Mouse (Mus musculus): Measurements from ENCODE around the gene Sf3b5. TPM values are rescaled to one million over a fixed set of nuclear protein-coding genes. Genes with fewer than 3 reads are reported as not detected.

Gene Sf3b5
- total and polyA plus RNA-seq, 2 experiments from 2014 or later, result 23.2 to 30.1 TPM

- ATAC-seq (ENCODE audit: insufficient read depth, low read depth) (no peak), DNase-seq (ENCODE audit: low spot score) (no peak)
- H3K4me2 ChIP-seq (ENCODE audit: low read depth, low read length), result no peak overlapping the region
- no peaks in the 10 kb centered on the region for H3K9me3 ChIP-seq (replicated peaks; ENCODE audit: control insufficient read depth, low read length)
- no peak overlapping the region for H3K9ac ChIP-seq (replicated peaks; ENCODE audit: low read depth, low read length)
- TF ChIP-seq EP300 (IDR thresholded peaks at IDR 0.05; ENCODE audit: low read depth) (no peak), CTCF (IDR thresholded peaks at IDR 0.05; ENCODE audit: low read depth) (no peak)
- no peaks in the 10 kb centered on the region for H3K27me3 ChIP-seq (ENCODE audit: control insufficient read depth, insufficient read depth, low read length)
- peak overlapping the region; percentile 31 for H3K27ac ChIP-seq (ENCODE audit: low read depth)
- H3K4me3 ChIP-seq (ENCODE audit: low read depth, low read length), result no peak overlapping the region
- H3K36me3 ChIP-seq (replicated peaks; ENCODE audit: control insufficient read depth, insufficient read depth, low read length), result no peaks in the 10 kb centered on the region
- WGBS, result 57% methylated on average over 5 of the region's 5 CpGs
- peaks cover 5% of the 10 kb centered on the region; the same call in 1 of the 2 replicates for H3K4me1 ChIP-seq (ENCODE audit: control insufficient read depth, insufficient read depth)
Measured at GRCm38 (mm10) chr10:12986485-12986884, 18.7 kb upstream of the Sf3b5 start.

GRCm38 (mm10) chr10:12986943-12987342, 18.2 kb upstream of the Sf3b5 start:
- Histone ChIP-seq H3K36me3 (replicated peaks; ENCODE audit: control insufficient read depth, insufficient read depth, low read length) (no peaks in the 10 kb centered on the region), H3K4me2 (ENCODE audit: low read depth, low read length) (no peak overlapping the region), H3K27me3 (ENCODE audit: control insufficient read depth, insufficient read depth, low read length) (no peaks in the 10 kb centered on the region), H3K4me1 (ENCODE audit: control insufficient read depth, insufficient read depth) (peaks cover 5% of the 10 kb centered on the region; the same call in 1 of the 2 replicates), H3K27ac (ENCODE audit: low read depth) (peak overlapping the region; percentile 31), H3K9ac (replicated peaks; ENCODE audit: low read depth, low read length) (no peak overlapping the region), H3K9me3 (replicated peaks; ENCODE audit: control insufficient read depth, low read length) (no peaks in the 10 kb centered on the region), H3K4me3 (ENCODE audit: low read depth, low read length) (no peak overlapping the region)
- ATAC-seq (ENCODE audit: insufficient read depth, low read depth) (peak; percentile 88), DNase-seq (ENCODE audit: low spot score) (peak; percentile 74)
- 10% methylated on average over 4 of the region's 4 CpGs for WGBS
- TF ChIP-seq EP300 (IDR thresholded peaks at IDR 0.05; ENCODE audit: low read depth) (peak; percentile 84), CTCF (IDR thresholded peaks at IDR 0.05; ENCODE audit: low read depth) (peak; percentile 14; the same call in 1 of the 2 replicates)

GRCm38 (mm10) chr10:12991953-12992352, 13.2 kb upstream of the Sf3b5 start:
- Histone ChIP-seq H3K27me3 (ENCODE audit: control insufficient read depth, insufficient read depth, low read length) (no peaks in the 10 kb centered on the region), H3K27ac (ENCODE audit: low read depth) (no peak overlapping the region), H3K9me3 (replicated peaks; ENCODE audit: control insufficient read depth, low read length) (no peaks in the 10 kb centered on the region), H3K4me1 (ENCODE audit: control insufficient read depth, insufficient read depth) (no peaks in the 10 kb centered on the region), H3K36me3 (replicated peaks; ENCODE audit: control insufficient read depth, insufficient read depth, low read length) (no peaks in the 10 kb centered on the region), H3K4me3 (ENCODE audit: low read depth, low read length) (no peak overlapping the region), H3K4me2 (ENCODE audit: low read depth, low read length) (no peak overlapping the region), H3K9ac (replicated peaks; ENCODE audit: low read depth, low read length) (no peak overlapping the region)
- DNase-seq (ENCODE audit: low spot score) (no peak), ATAC-seq (ENCODE audit: insufficient read depth, low read depth) (no peak)
- TF ChIP-seq EP300 (IDR thresholded peaks at IDR 0.05; ENCODE audit: low read depth), result no peak
- no peak for TF ChIP-seq CTCF (IDR thresholded peaks at IDR 0.05; ENCODE audit: low read depth)
- WGBS, result 88% methylated on average over 5 of the region's 5 CpGs

- no peak overlapping the region for H3K4me3 ChIP-seq (ENCODE audit: low read depth, low read length)
- DNase-seq (ENCODE audit: low spot score) (no peak), ATAC-seq (ENCODE audit: insufficient read depth, low read depth) (no peak)
- no peak overlapping the region for H3K27ac ChIP-seq (ENCODE audit: low read depth)
- no peaks in the 10 kb centered on the region for H3K9me3 ChIP-seq (replicated peaks; ENCODE audit: control insufficient read depth, low read length)
- TF ChIP-seq EP300 (IDR thresholded peaks at IDR 0.05; ENCODE audit: low read depth), result no peak
- no peak for TF ChIP-seq CTCF (IDR thresholded peaks at IDR 0.05; ENCODE audit: low read depth)
- no peaks in the 10 kb centered on the region for H3K27me3 ChIP-seq (ENCODE audit: control insufficient read depth, insufficient read depth, low read length)
- 81% methylated on average over 25 of the region's 25 CpGs for WGBS
- no peak overlapping the region for H3K9ac ChIP-seq (replicated peaks; ENCODE audit: low read depth, low read length)
- H3K36me3 ChIP-seq (replicated peaks; ENCODE audit: control insufficient read depth, insufficient read depth, low read length), result no peaks in the 10 kb centered on the region
- H3K4me2 ChIP-seq (ENCODE audit: low read depth, low read length), result no peak overlapping the region
- H3K4me1 ChIP-seq (ENCODE audit: control insufficient read depth, insufficient read depth), result no peaks in the 10 kb centered on the region
Measured at GRCm38 (mm10) chr10:12993411-12994039, 11.6 kb upstream of the Sf3b5 start.

- 37% methylated on average over 17 of the region's 17 CpGs for WGBS
- Histone ChIP-seq H3K4me2 (ENCODE audit: low read depth, low read length) (peak overlapping the region; percentile 34; the same call in 1 of the 2 replicates), H3K4me3 (ENCODE audit: low read depth, low read length) (no peak overlapping the region; the same call in 1 of the 2 replicates), H3K9me3 (replicated peaks; ENCODE audit: control insufficient read depth, low read length) (no peaks in the 10 kb centered on the region), H3K9ac (replicated peaks; ENCODE audit: low read depth, low read length) (no peak overlapping the region), H3K4me1 (ENCODE audit: control insufficient read depth, insufficient read depth) (no peaks in the 10 kb centered on the region), H3K27me3 (ENCODE audit: control insufficient read depth, insufficient read depth, low read length) (no peaks in the 10 kb centered on the region), H3K36me3 (replicated peaks; ENCODE audit: control insufficient read depth, insufficient read depth, low read length) (no peaks in the 10 kb centered on the region), H3K27ac (ENCODE audit: low read depth) (no peak overlapping the region)
- TF ChIP-seq EP300 (IDR thresholded peaks at IDR 0.05; ENCODE audit: low read depth) (no peak), CTCF (IDR thresholded peaks at IDR 0.05; ENCODE audit: low read depth) (peak; percentile 88)
- peak; percentile 81 for DNase-seq (ENCODE audit: low spot score)
- ATAC-seq (ENCODE audit: insufficient read depth, low read depth), result peak; percentile 81
Measured at GRCm38 (mm10) chr10:12996736-12997477, 8.2 kb upstream of the Sf3b5 start.
